Mouse (Mus musculus) G1E-ER4 (cell line): ENCODE measurements around the gene Stx6. TPM values are rescaled to one million over a fixed set of nuclear protein-coding genes. Genes with fewer than 3 reads are reported as not detected.

Source experiments
- GATA1 ChIP-seq: IDR thresholded peaks from one replicate; pipeline ENCODE4 v1.8.0; 2012; ENCODE audit warnings: low read length, inconsistent platforms
- polyA plus RNA-seq: library from polyadenylated mRNA; stranded (reverse); fragments of >175 nt; gene quantifications from 2 replicates; pipeline ENCODE4 v1.2.3, GENCODE M21; 2012

Stx6 gene
- polyA plus RNA-seq, 1 experiment: 138 TPM

DNA sequence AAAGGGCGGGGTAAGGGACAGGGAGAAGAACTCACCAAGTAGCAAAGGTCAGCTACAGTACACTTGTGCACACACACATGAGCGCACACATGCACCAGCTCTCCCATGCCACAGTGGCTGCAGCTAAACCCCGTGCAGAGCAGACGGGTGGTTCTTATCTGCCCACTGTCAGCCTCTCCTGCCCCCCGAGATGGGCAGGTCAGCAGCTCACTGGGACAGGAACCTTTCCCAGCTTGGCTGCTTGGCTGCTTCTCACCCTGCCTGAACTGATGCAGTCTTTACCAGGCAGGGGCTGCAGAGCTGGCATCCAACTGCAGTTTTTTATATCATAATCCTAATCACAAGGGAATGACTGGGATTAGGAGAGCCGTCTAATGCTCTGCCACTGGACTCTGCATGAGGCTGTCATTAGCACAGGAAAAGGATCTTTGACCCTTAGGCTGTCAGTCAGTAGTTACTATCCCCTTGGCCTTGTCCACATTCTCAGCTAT lies 94.2 kb downstream of the Stx6 start:
- TF ChIP-seq GATA1: no peak

DNA sequence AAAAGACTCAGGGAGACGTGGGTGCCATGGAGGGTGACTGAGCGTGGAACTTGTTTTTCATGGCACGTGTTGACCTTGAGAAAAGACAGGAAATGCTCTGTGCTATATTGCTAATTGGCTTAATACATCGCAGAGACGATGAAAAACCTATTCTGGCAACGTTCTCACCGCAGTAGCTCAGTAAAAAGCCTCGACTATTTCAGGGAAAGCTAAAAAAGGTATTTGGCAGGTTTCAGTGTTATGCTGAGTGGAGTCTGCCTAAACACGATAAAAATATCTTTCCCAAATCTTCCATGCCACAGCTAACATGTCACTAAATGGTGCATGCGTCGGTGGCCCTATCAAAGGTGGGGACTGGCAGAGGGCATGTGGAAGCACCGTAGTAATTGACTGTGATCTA lies 94.6 kb downstream of the Stx6 start:
- TF ChIP-seq GATA1: no peak

DNA sequence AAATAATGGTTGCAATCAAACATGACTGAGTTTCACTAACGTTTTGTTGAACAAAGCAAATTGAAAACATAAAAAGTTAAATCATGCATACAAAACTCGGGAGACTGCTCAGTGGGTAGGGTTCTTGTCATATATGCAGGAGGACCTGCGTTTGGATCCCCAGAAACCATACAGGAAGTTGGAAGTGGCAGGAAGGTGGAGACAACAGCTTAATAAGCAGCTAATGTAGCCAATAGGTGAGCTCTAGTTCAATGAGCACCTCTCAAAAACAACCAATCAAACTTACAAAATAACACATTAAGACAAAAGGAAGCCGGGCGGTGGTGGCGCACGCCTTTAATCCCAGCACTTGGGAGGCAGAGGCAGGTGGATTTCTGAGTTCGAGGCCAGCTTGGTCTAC lies 95.8 kb downstream of the Stx6 start:
- no peak for TF ChIP-seq GATA1

Other genes starting within 250 kb of the Stx6 start
- gene Ier5, start 59.1 kb upstream of the Stx6 start, polyA plus RNA-seq: 11.8 and 15.5 TPM in 2 replicates
- 0.18 and 0.25 TPM in 2 replicates for gene Mr1, start 11.9 kb upstream of the Stx6 start, polyA plus RNA-seq
- gene BC034090, start 85.7 kb downstream of the Stx6 start, polyA plus RNA-seq: 0.03 TPM in 1 of 2 replicates, not detected in the other